Mouse (Mus musculus) liver, adult (tissue): Measurements from ENCODE around the gene Vangl2.

ENCODE experiments used
- GATA4 ChIP-seq: IDR thresholded peaks from 2 replicates; pipeline ENCODE4 v1.6.1; 2014; ENCODE audit warnings: mild to moderate bottlenecking, low read length; ENCODE audit not compliant: insufficient replicate concordance

Gene Vangl2

DNA sequence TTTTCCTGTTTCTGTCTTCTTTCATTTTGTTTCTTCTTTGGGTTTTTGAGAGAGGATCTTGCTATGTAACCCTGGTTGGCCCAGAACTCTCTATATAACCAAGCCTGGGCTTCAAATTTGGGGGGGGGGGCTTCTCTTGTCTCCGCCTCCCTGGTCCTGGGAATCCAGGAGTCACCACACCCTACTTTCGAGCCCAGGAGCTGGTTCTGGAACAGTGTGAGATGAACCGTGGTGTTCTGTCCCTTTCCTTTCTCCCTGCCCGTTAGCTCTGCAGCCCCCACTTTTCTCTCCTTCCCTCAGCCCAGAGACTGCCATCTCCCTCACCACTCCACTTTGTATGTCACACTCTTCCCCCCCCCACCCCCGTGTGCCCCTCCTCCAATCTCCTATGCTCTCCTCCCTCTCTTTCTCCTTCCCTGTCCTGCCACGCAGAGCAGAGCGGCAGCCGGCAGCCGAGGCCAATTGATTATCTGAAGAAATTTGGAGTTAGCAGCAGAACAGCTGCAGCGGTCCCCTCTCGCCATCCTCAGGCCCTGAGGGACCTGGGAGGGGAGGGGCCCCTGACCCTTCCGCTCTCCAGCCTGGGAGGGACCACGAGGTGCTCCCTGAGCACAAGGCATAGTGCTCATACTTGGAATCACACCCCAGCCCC, 21.0 kb upstream of the Vangl2 start:
- no peak for TF ChIP-seq GATA4

- no peak for TF ChIP-seq GATA4
Observed at GRCm38 (mm10) chr1:172048241-172048734, 20.0 kb upstream of the Vangl2 start.

- no peak for TF ChIP-seq GATA4
Observed at GRCm38 (mm10) chr1:172046938-172047337, 18.7 kb upstream of the Vangl2 start.

GRCm38 (mm10) chr1:172046410-172046809, 18.2 kb upstream of the Vangl2 start:
- TF ChIP-seq GATA4, result no peak

- TF ChIP-seq GATA4, result no peak
Observed at GRCm38 (mm10) chr1:172029914-172030313, 1.7 kb upstream of the Vangl2 start.

- no peak for TF ChIP-seq GATA4
Observed at GRCm38 (mm10) chr1:172027809-172028102, 488 bp downstream of the Vangl2 start.

DNA sequence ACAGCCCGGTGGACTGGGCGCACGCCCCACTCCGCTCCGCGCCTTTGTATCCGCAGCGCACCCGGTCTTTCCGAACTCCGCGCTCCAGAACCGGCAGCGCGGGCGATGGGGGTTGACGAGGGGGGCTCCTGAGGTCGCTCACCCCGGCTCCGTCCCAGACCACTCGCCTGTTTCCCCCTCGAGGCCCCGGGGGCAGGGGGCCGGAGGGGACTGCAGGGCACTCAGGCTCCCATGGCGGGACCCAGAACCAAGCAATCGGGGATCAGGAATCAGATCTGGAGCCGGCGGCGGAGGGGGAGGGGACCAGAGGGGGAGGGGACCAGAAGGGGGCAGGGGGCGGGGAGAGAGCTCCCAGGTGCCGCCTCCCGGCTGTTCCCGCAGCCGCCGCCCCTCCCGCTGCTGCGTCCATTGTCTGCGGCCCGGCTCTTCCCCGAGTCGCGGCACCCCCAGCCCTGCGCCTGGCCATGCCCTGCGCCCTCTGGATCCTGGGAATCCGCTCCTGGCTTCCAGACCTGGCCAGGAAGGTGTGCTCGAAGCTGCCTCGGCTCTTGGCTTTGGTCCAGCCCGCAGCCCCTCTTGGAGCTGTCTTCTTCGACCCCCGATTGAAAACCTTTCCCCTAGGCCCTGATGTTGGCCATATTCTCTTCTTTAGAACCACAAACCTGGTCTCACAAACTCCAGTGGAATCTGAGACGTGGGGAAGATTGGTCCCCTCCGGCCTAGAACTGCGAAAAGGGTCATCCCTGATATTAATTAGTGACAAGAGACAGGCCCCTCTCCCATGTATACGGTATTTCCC, 1.0 kb downstream of the Vangl2 start:
- TF ChIP-seq GATA4, result no peak; the same call in 1 of the 2 replicates

GRCm38 (mm10) chr1:172026201-172026901, 1.9 kb downstream of the Vangl2 start:
- no peak for TF ChIP-seq GATA4

- no peak for TF ChIP-seq GATA4
Observed at GRCm38 (mm10) chr1:172025201-172025904, 2.9 kb downstream of the Vangl2 start.

DNA sequence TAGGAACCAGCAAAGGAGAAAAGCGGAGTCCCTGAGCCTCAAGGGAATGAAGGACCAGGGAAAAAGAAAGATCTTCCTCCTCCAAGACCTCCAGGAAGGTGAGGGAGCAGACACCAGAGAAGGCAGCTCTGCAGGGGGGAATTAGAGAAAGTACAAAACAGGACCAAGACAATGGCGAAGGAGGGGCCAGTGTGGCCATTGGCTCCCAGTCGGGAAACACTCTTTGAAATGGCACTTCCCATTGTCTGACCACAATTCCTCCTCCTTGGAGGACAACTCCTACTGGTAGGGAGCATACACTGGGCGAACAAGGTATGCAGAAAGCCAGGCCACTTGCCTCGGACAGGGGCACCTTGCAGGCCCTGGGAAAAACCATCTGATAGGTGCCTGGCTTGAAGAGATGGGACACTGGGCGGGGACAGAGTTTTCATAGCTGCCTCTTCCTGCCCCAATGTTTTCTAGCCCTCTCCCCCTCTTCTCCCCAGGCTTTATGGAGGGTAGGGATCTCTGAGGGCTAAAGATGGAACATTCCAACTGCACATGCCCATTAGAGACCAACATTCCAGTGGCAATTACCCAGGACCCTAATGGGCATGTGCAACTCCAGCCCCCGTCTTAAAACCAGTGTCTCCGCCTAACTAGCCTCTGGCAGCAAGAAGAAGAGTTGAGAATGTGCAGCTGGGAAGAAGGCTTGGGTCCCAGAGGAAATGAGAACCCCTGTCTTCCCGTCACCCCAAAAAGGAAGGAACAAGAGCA, 3.9 kb downstream of the Vangl2 start:
- TF ChIP-seq GATA4, result no peak

- no peak for TF ChIP-seq GATA4
Observed at GRCm38 (mm10) chr1:172019863-172020521, 8.3 kb downstream of the Vangl2 start.

DNA sequence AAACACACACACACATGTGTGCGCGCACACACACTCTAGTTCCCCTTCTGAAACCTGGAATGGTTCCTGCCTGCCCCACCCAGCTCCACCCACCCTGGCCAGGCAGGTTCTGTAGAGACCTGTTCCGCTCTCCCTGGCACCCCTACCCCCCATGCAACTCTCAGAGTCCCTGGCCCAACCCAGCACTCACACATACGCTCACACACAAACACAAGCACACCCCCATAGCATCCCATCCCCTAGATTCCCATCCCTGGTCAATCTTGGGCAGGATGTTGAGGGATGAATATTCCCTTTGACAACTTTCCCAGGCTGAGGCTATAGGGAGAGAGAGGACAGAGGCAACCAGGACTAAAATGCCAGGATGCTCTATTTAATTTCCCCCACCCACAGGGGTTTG, 8.9 kb downstream of the Vangl2 start:
- TF ChIP-seq GATA4, result no peak

DNA sequence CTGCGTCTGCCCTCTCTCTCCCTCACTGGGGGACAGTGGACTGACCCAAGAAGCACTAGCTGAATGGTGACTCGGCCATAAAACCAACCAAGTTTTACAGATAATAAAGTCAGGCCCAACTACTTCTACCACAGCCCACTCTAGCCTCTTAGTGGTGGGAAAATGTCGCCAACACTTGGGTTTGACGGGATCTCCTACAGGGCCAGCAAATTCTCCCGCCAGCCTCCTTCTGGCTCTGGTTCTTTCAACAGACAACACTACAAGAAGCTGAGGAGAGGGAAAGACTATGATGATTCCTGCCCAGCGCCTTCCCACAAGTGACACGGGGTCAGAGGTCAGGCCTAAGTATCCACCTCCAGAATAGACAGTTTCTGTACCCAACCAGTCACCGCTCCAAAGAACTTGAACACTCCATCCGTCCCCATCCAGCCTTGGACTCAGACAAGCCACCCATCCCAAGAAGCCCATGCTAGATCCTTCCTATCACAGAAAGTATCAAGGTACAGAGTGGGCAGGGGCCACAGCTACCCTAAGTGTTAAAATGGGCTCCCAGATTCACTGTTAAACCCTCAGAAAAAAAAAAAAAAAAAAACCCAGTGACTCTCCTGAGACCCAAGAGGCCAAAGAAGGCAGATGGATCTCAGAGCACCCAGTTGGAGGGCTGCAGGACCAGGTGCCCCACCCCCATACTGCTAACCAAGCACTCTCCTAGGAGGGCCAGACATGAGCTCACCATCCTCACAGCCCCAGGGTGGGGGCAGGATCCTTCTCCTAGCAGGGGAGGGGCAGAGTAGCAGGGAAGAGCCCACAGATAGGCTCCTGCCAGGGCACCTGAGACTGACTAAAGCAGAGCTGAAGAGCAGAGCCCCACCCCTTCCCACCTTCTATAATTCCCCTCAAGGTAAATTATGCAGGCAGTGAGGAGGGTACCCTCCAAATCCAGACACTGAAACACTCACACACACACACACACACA, 9.6 kb downstream of the Vangl2 start:
- TF ChIP-seq GATA4, result no peak
